In the genomic region with DNA sequence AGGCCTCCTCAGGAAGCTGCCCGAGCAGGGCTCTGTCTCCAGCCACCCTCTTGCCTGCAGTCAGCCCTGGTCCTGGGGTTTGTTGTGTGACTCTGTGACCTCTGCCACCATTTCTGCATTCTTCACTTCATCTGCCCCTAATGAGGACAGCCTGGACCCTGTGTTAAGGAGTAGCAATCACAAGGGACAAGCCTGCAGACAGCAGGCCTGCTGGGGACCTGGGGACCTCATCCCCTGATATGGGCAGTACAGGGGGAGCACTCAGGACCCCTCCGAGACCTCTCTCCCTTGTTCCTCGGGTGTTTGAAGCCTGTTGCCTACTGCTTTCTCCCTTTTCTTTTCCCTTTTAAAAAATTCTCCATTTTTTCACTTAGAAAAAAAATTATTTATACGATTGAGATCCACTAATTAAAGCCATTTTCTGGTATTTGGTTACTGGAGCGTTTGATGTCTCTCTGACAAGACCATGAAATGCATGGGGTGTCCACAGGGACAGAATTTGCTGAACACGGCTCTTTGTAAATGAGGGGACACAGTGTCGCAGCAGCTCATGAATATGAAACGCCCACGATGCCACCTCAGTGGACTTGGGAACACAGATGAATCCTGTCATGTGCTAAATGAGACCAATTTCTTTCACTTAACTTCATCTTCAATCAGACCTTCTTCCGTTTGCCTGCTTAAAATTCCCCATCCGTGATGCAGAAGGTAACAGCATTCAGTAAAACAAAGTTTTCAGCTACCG, we compare ENCODE assay signal across 18 mouse cellular contexts.
DNase-seq lines count a peak whose midpoint lies in the region; ATAC-seq and TF ChIP-seq lines count a peak whose summit lies in the region.
"Had no signal": no experiment of that assay in that cellular context is flagged by ENCODE, and none has a peak within 500 bp of the region (broad histone marks: within the 10 kb centered on the region; RNA-seq: fewer than 3 reads in every experiment).

No protein-coding gene starts in this region.

- intact Hi-C loops in heart, postnatal 25 days (cut with DNase I) = no loop called here
- intact Hi-C loops in left cerebral cortex, postnatal 10 days (cut with DNase I) = no loop called here

- peaks cover 6% of the 10 kb centered on the region; the same call in 1 of the 2 replicates for H3K9me3 ChIP-seq in forebrain, embryonic 10.5 days
- no peaks in the 10 kb centered on the region for H3K9me3 ChIP-seq in forebrain, embryonic 14.5 days (replicated peaks; ENCODE audit: control insufficient read depth, low read length)
- no peaks in the 10 kb centered on the region for H3K9me3 ChIP-seq in heart, postnatal 0 days (replicated peaks; ENCODE audit: control insufficient read depth, low read length)
- H3K9me3 ChIP-seq in midbrain, embryonic 12.5 days = no peaks in the 10 kb centered on the region
- H3K9me3 ChIP-seq: embryonic facial prominence, embryonic 15.5 days; G1E had no signal

- TF ChIP-seq POLR2A in kidney, adult 2 months (IDR thresholded peaks at IDR 0.05; ENCODE audit: low read depth, low read length) = no peak

- no peak for ATAC-seq in forebrain, embryonic 14.5 days
- no peak; the same call in 1 of the 2 replicates for ATAC-seq in heart, postnatal 0 days (ENCODE audit: insufficient read depth, low read depth)
- ATAC-seq in midbrain, embryonic 12.5 days (ENCODE audit: low FRiP score, low read depth) = peak; percentile 75
- ATAC-seq: CD4-positive, CD25-positive, alpha-beta regulatory T cell, adult 4 months; liver, postnatal 0 days had no signal

- peaks cover 38% of the 10 kb centered on the region for H3K4me1 ChIP-seq in forebrain, embryonic 10.5 days
- H3K4me1 ChIP-seq in forebrain, embryonic 14.5 days (ENCODE audit: control insufficient read depth, insufficient read depth, low read length) = peaks cover 21% of the 10 kb centered on the region
- peaks cover 25% of the 10 kb centered on the region for H3K4me1 ChIP-seq in heart, postnatal 0 days (ENCODE audit: control insufficient read depth, insufficient read depth)
- H3K4me1 ChIP-seq in midbrain, embryonic 12.5 days = peaks cover 35% of the 10 kb centered on the region
- no peaks in the 10 kb centered on the region for H3K4me1 ChIP-seq in kidney, adult 2 months (ENCODE audit: control insufficient read depth, insufficient read depth, low read length)

- WGBS in forebrain, embryonic 10.5 days = 87% methylated on average over 12 of the region's 12 CpGs
- WGBS in forebrain, embryonic 14.5 days = 56% methylated on average over 12 of the region's 12 CpGs
- WGBS in heart, postnatal 0 days = 81% methylated on average over 12 of the region's 12 CpGs
- WGBS in midbrain, embryonic 12.5 days = 60% methylated on average over 12 of the region's 12 CpGs
- 90% methylated on average over 12 of the region's 12 CpGs for WGBS in kidney, adult 2 months

- DNase-seq in forebrain, embryonic 10.5 days (ENCODE audit: extremely low spot score, low spot score) = no peak
- DNase-seq in forebrain, embryonic 14.5 days (ENCODE audit: low spot score) = no peak
- DNase-seq in heart, postnatal 0 days (ENCODE audit: low spot score) = no peak
- DNase-seq in heart, postnatal 25 days (ENCODE audit: low spot score) = no peak
- DNase-seq in Muller cell, postnatal 12 days (ENCODE audit: inconsistent ontology term) = peak; percentile 34
- DNase-seq in left cerebral cortex, postnatal 10 days (ENCODE audit: extremely low spot score in 1 of 2, low spot score in 2 of 2) = no peak
- DNase-seq in kidney, adult 2 months = no peak
- DNase-seq: cerebellum, adult 9-11 months; gastrocnemius, postnatal 25 days; heart, postnatal 14 days; liver, postnatal 0 days; thymus, postnatal 14 days had no signal

- no peak for TF ChIP-seq CTCF in heart, postnatal 0 days (IDR thresholded peaks at IDR 0.05; ENCODE audit: low read depth)
- TF ChIP-seq CTCF in kidney, adult 2 months (conservative IDR thresholded peaks at IDR 0.05; ENCODE audit: insufficient read depth, insufficient read length, low read depth, low read length) = no peak

- H3K9ac ChIP-seq in forebrain, embryonic 14.5 days (ENCODE audit: low read length) = no peak overlapping the region
- no peak overlapping the region for H3K9ac ChIP-seq in heart, postnatal 0 days (replicated peaks; ENCODE audit: low read depth, low read length)
- H3K9ac ChIP-seq in midbrain, embryonic 12.5 days (replicated peaks) = no peak overlapping the region
- H3K9ac ChIP-seq: embryonic facial prominence, embryonic 15.5 days; liver, postnatal 0 days had no signal

- H3K36me3 ChIP-seq in forebrain, embryonic 10.5 days (replicated peaks) = peaks cover 15% of the 10 kb centered on the region
- no peaks in the 10 kb centered on the region for H3K36me3 ChIP-seq in forebrain, embryonic 14.5 days (ENCODE audit: control insufficient read depth, insufficient read depth, low read length)
- H3K36me3 ChIP-seq in heart, postnatal 0 days (replicated peaks; ENCODE audit: control insufficient read depth, insufficient read depth, low read length) = no peaks in the 10 kb centered on the region
- no peaks in the 10 kb centered on the region for H3K36me3 ChIP-seq in midbrain, embryonic 12.5 days
- no peaks in the 10 kb centered on the region for H3K36me3 ChIP-seq in kidney, adult 2 months (ENCODE audit: control insufficient read depth, insufficient read depth, low read length)
- H3K36me3 ChIP-seq: embryonic facial prominence, embryonic 15.5 days; G1E had no signal

- H3K27ac ChIP-seq in forebrain, embryonic 10.5 days = peak overlapping the region; percentile 2; the same call in 1 of the 2 replicates
- H3K27ac ChIP-seq in forebrain, embryonic 14.5 days (ENCODE audit: low read depth, low read length) = no peak overlapping the region
- H3K27ac ChIP-seq in heart, postnatal 0 days (ENCODE audit: low read depth) = 0 out of 2 replicates have a peak overlapping the region, but pooled peaks have one; percentile 30
- peak overlapping the region; percentile 54 for H3K27ac ChIP-seq in midbrain, embryonic 12.5 days (replicated peaks)
- no peak overlapping the region for H3K27ac ChIP-seq in kidney, adult 2 months (ENCODE audit: insufficient read depth, low read depth, low read length)
- H3K27ac ChIP-seq: embryonic facial prominence, embryonic 15.5 days; kidney, postnatal 0 days; left cerebral cortex, adult 2 months had no signal

- no peak overlapping the region for H3K4me3 ChIP-seq in forebrain, embryonic 10.5 days
- no peak overlapping the region for H3K4me3 ChIP-seq in forebrain, embryonic 14.5 days (ENCODE audit: low read depth, low read length)
- H3K4me3 ChIP-seq in heart, postnatal 0 days (ENCODE audit: low read depth, low read length) = no peak overlapping the region
- no peak overlapping the region for H3K4me3 ChIP-seq in midbrain, embryonic 12.5 days
- H3K4me3 ChIP-seq in kidney, adult 2 months (ENCODE audit: insufficient read depth, low read depth, low read length) = no peak overlapping the region
- H3K4me3 ChIP-seq: embryonic facial prominence, embryonic 15.5 days; left cerebral cortex, adult 2 months had no signal

- H3K4me2 ChIP-seq in forebrain, embryonic 14.5 days (ENCODE audit: low read length) = no peak overlapping the region
- no peak overlapping the region for H3K4me2 ChIP-seq in heart, postnatal 0 days (ENCODE audit: low read depth, low read length)
- no peak overlapping the region for H3K4me2 ChIP-seq in midbrain, embryonic 12.5 days (replicated peaks)
- H3K4me2 ChIP-seq: embryonic facial prominence, embryonic 15.5 days had no signal

- no peak for TF ChIP-seq EP300 in heart, postnatal 0 days (IDR thresholded peaks at IDR 0.05; ENCODE audit: low read depth)

- H3K27me3 ChIP-seq in forebrain, embryonic 10.5 days (ENCODE audit: poor library complexity, severe bottlenecking) = peaks cover 7% of the 10 kb centered on the region; the same call in 1 of the 2 replicates
- H3K27me3 ChIP-seq in forebrain, embryonic 14.5 days (replicated peaks; ENCODE audit: control insufficient read depth, insufficient read depth, low read length) = no peaks in the 10 kb centered on the region
- H3K27me3 ChIP-seq in heart, postnatal 0 days (ENCODE audit: control insufficient read depth, insufficient read depth, low read length) = no peaks in the 10 kb centered on the region
- H3K27me3 ChIP-seq in midbrain, embryonic 12.5 days = peaks cover 5% of the 10 kb centered on the region; the same call in 1 of the 2 replicates
- no peaks in the 10 kb centered on the region for H3K27me3 ChIP-seq in kidney, adult 2 months (replicated peaks; ENCODE audit: control insufficient read depth, insufficient read depth, low read length)
- H3K27me3 ChIP-seq: embryonic facial prominence, embryonic 15.5 days had no signal

Comparison
In these comparisons a context has a peak if more than half of its experiments do, and no peak if none do; other contexts are left out.
1. H3K27ac ChIP-seq: peak in forebrain, embryonic 10.5 days (single experiment), heart, postnatal 0 days (single experiment) and midbrain, embryonic 12.5 days (single experiment); none in forebrain, embryonic 14.5 days (single experiment) and kidney, adult 2 months (single experiment).